Mouse (Mus musculus): ENCODE data around the gene Nrxn3.

The Nrxn3 gene

GRCm38 (mm10) chr12:89848116-89848515 is 1125.4 kb downstream of the Nrxn3 start:
- no peak for DNase-seq

- DNase-seq: no peak
Measured at GRCm38 (mm10) chr12:89854355-89854754, 1131.7 kb downstream of the Nrxn3 start.

- DNase-seq: no peak
Measured at GRCm38 (mm10) chr12:89867124-89867523, 1144.4 kb downstream of the Nrxn3 start.

- no peak for DNase-seq
Measured at GRCm38 (mm10) chr12:89882617-89883370, 1160.1 kb downstream of the Nrxn3 start.

GRCm38 (mm10) chr12:89884576-89884975 is 1161.9 kb downstream of the Nrxn3 start:
- DNase-seq: no peak

- no peak for DNase-seq
Measured at GRCm38 (mm10) chr12:89888647-89889046, 1166.0 kb downstream of the Nrxn3 start.

- DNase-seq: no peak
Measured at GRCm38 (mm10) chr12:89896901-89897300, 1174.2 kb downstream of the Nrxn3 start.

- no peak for DNase-seq
Measured at GRCm38 (mm10) chr12:89909578-89909977, 1186.9 kb downstream of the Nrxn3 start.

GRCm38 (mm10) chr12:89918138-89918829 is 1195.6 kb downstream of the Nrxn3 start:
- DNase-seq: no peak

GRCm38 (mm10) chr12:89932338-89932737 is 1209.7 kb downstream of the Nrxn3 start:
- no peak for DNase-seq

- no peak for DNase-seq
Measured at GRCm38 (mm10) chr12:89933630-89934029, 1211.0 kb downstream of the Nrxn3 start.

- no peak for DNase-seq
Measured at GRCm38 (mm10) chr12:89940746-89941145, 1218.1 kb downstream of the Nrxn3 start.

GRCm38 (mm10) chr12:89945911-89946502 is 1223.3 kb downstream of the Nrxn3 start:
- DNase-seq: no peak

- DNase-seq: no peak
Measured at GRCm38 (mm10) chr12:89946522-89946921, 1223.8 kb downstream of the Nrxn3 start.

GRCm38 (mm10) chr12:89953237-89953636 is 1230.6 kb downstream of the Nrxn3 start:
- DNase-seq: no peak

GRCm38 (mm10) chr12:89953649-89954048 is 1231.0 kb downstream of the Nrxn3 start:
- no peak for DNase-seq

- no peak for DNase-seq
Measured at GRCm38 (mm10) chr12:89954441-89955070, 1231.9 kb downstream of the Nrxn3 start.

GRCm38 (mm10) chr12:89963073-89963472 is 1240.4 kb downstream of the Nrxn3 start:
- DNase-seq: no peak

GRCm38 (mm10) chr12:89976648-89977047 is 1254.0 kb downstream of the Nrxn3 start:
- DNase-seq: no peak

- no peak for DNase-seq
Measured at GRCm38 (mm10) chr12:89977479-89977878, 1254.8 kb downstream of the Nrxn3 start.

- no peak for DNase-seq
Measured at GRCm38 (mm10) chr12:89979190-89979589, 1256.5 kb downstream of the Nrxn3 start.

- no peak for DNase-seq
Measured at GRCm38 (mm10) chr12:89982445-89982844, 1259.8 kb downstream of the Nrxn3 start.

- no peak for DNase-seq
Measured at GRCm38 (mm10) chr12:89983399-89983798, 1260.7 kb downstream of the Nrxn3 start.

All from kidney, adult 18-20 months (tissue).